Mouse (Mus musculus): ENCODE measurements around the gene Cnn3. TPM values are rescaled to one million over a fixed set of nuclear protein-coding genes. Genes with fewer than 3 reads are reported as not detected.

Gene Cnn3
- polyA plus RNA-seq, 1 experiment from 2014 or later = 975 TPM

GRCm38 (mm10) chr3:121506175-121506574 lies 79.9 kb downstream of the Cnn3 start:
- no peak overlapping the region for H3K9ac ChIP-seq (replicated peaks)
- 88% methylated on average over 8 of the region's 8 CpGs for WGBS
- no peak for ATAC-seq (ENCODE audit: low FRiP score, low read depth)
- no peaks in the 10 kb centered on the region for H3K36me3 ChIP-seq
- H3K9me3 ChIP-seq = no peaks in the 10 kb centered on the region
- H3K4me1 ChIP-seq = peaks cover 6% of the 10 kb centered on the region; the same call in 1 of the 2 replicates
- no peak overlapping the region for H3K4me3 ChIP-seq
- H3K27me3 ChIP-seq = no peaks in the 10 kb centered on the region
- no peak overlapping the region for H3K27ac ChIP-seq (replicated peaks)
- H3K4me2 ChIP-seq (replicated peaks) = no peak overlapping the region

- Histone ChIP-seq H3K4me1 (peaks cover 6% of the 10 kb centered on the region; the same call in 1 of the 2 replicates), H3K9ac (replicated peaks) (no peak overlapping the region), H3K4me3 (no peak overlapping the region), H3K27me3 (no peaks in the 10 kb centered on the region), H3K27ac (replicated peaks) (no peak overlapping the region), H3K9me3 (no peaks in the 10 kb centered on the region), H3K4me2 (replicated peaks) (no peak overlapping the region), H3K36me3 (no peaks in the 10 kb centered on the region)
- ATAC-seq (ENCODE audit: low FRiP score, low read depth) = no peak
- WGBS = 92% methylated on average over 7 of the region's 7 CpGs
Observed at GRCm38 (mm10) chr3:121506756-121507155, 80.5 kb downstream of the Cnn3 start.

GRCm38 (mm10) chr3:121507678-121508077 lies 81.4 kb downstream of the Cnn3 start:
- Histone ChIP-seq H3K9ac (replicated peaks) (no peak overlapping the region), H3K27ac (replicated peaks) (no peak overlapping the region), H3K27me3 (no peaks in the 10 kb centered on the region), H3K36me3 (no peaks in the 10 kb centered on the region), H3K4me3 (no peak overlapping the region), H3K4me2 (replicated peaks) (no peak overlapping the region), H3K9me3 (no peaks in the 10 kb centered on the region), H3K4me1 (peaks cover 6% of the 10 kb centered on the region; the same call in 1 of the 2 replicates)
- 96% methylated on average over 14 of the region's 14 CpGs for WGBS
- no peak for ATAC-seq (ENCODE audit: low FRiP score, low read depth)

Other genes starting within 250 kb of the Cnn3 start
- gene Tmem56, start 143.4 kb upstream of the Cnn3 start, polyA plus RNA-seq (2016; fragmentation: Nextera tagmentation; extraction: Ambion mirVana) = 0.69 and 1.0 TPM in 2 replicates
- 31.0 and 33.8 TPM in 2 replicates for gene Alg14, start 134.7 kb upstream of the Cnn3 start, polyA plus RNA-seq (2016; fragmentation: Nextera tagmentation; extraction: Ambion mirVana)
- gene Slc44a3, start 105.9 kb downstream of the Cnn3 start, polyA plus RNA-seq (2016; fragmentation: Nextera tagmentation; extraction: Ambion mirVana) = 0.27 and 1.0 TPM in 2 replicates
- not detected in 2 replicates for gene 4930432M17Rik, start 244.3 kb downstream of the Cnn3 start, polyA plus RNA-seq (2016; fragmentation: Nextera tagmentation; extraction: Ambion mirVana)